ENCODE assay signal across 19 mouse cellular contexts in genomic region chr7:34558615-34559343, GRCm38 (mm10).
DNase-seq lines count a peak whose midpoint lies in the region; ATAC-seq and TF ChIP-seq lines count a peak whose summit lies in the region.
"Had no signal": no experiment of that assay in that cellular context is flagged by ENCODE, and none has a peak within 500 bp of the region (broad histone marks: within the 10 kb centered on the region; RNA-seq: fewer than 3 reads in every experiment).

No protein-coding gene starts in this region.

- H3K79me2 ChIP-seq in MEL (ENCODE audit: control insufficient read depth, insufficient read depth, low read length, poor library complexity): no peaks in the 10 kb centered on the region

- no peak overlapping the region for H3K27ac ChIP-seq in hindbrain, postnatal 0 days
- no peak overlapping the region for H3K27ac ChIP-seq in hindbrain, embryonic 12.5 days
- no peak overlapping the region for H3K27ac ChIP-seq in lung, embryonic 14.5 days (ENCODE audit: low read depth)
- H3K27ac ChIP-seq in MEL (ENCODE audit: control insufficient read depth, low read depth, low read length): no peak overlapping the region
- H3K27ac ChIP-seq in small intestine, adult 2 months (ENCODE audit: insufficient read depth, low read depth, low read length): no peak overlapping the region
- H3K27ac ChIP-seq: forebrain, embryonic 15.5 days; lung, embryonic 15.5 days; midbrain, embryonic 15.5 days; stomach, embryonic 15.5 days had no signal

- no peaks in the 10 kb centered on the region for H3K4me1 ChIP-seq in hindbrain, postnatal 0 days (ENCODE audit: insufficient read depth, low read length)
- H3K4me1 ChIP-seq in hindbrain, embryonic 12.5 days: no peaks in the 10 kb centered on the region
- no peaks in the 10 kb centered on the region for H3K4me1 ChIP-seq in lung, embryonic 14.5 days (ENCODE audit: insufficient read depth)
- H3K4me1 ChIP-seq in MEL (ENCODE audit: control insufficient read depth in 1 of 2, insufficient read depth in 2 of 2, low read length in 2 of 2): no peaks in the 10 kb centered on the region
- no peaks in the 10 kb centered on the region for H3K4me1 ChIP-seq in small intestine, adult 2 months (ENCODE audit: control insufficient read depth, insufficient read depth, insufficient read length, low read length)
- H3K4me1 ChIP-seq: forebrain, embryonic 15.5 days; lung, embryonic 15.5 days; midbrain, embryonic 15.5 days; stomach, embryonic 15.5 days had no signal

- no peaks in the 10 kb centered on the region for H3K9me3 ChIP-seq in hindbrain, postnatal 0 days (ENCODE audit: low read length)
- peaks cover 7% of the 10 kb centered on the region for H3K9me3 ChIP-seq in hindbrain, embryonic 12.5 days (replicated peaks)
- no peaks in the 10 kb centered on the region for H3K9me3 ChIP-seq in lung, embryonic 14.5 days (ENCODE audit: low read depth, low read length)
- H3K9me3 ChIP-seq in MEL (replicated peaks; ENCODE audit: insufficient read depth, low read length): no peaks in the 10 kb centered on the region
- H3K9me3 ChIP-seq: forebrain, embryonic 15.5 days; lung, embryonic 15.5 days; midbrain, embryonic 15.5 days; stomach, embryonic 15.5 days had no signal

- H3K36me3 ChIP-seq in hindbrain, postnatal 0 days (ENCODE audit: insufficient read depth, low read length): no peaks in the 10 kb centered on the region
- no peaks in the 10 kb centered on the region for H3K36me3 ChIP-seq in hindbrain, embryonic 12.5 days
- no peaks in the 10 kb centered on the region for H3K36me3 ChIP-seq in lung, embryonic 14.5 days (ENCODE audit: insufficient read depth)
- no peaks in the 10 kb centered on the region for H3K36me3 ChIP-seq in MEL (ENCODE audit: control insufficient read depth in 1 of 2, insufficient read depth in 2 of 2, low read length in 2 of 2)
- H3K36me3 ChIP-seq in small intestine, adult 2 months (ENCODE audit: control insufficient read depth, insufficient read depth, low read length): no peaks in the 10 kb centered on the region
- H3K36me3 ChIP-seq: forebrain, embryonic 15.5 days; lung, embryonic 15.5 days; midbrain, embryonic 15.5 days; stomach, embryonic 15.5 days had no signal

- 85% methylated on average over 8 of the region's 8 CpGs for WGBS in hindbrain, postnatal 0 days
- 82% methylated on average over 8 of the region's 8 CpGs for WGBS in hindbrain, embryonic 12.5 days
- WGBS in lung, embryonic 14.5 days: 81% methylated on average over 8 of the region's 8 CpGs
- WGBS in small intestine, adult 2 months: 79% methylated on average over 8 of the region's 8 CpGs

- TF ChIP-seq CTCF in hindbrain, postnatal 0 days (IDR thresholded peaks at IDR 0.05; ENCODE audit: low read depth): peak; percentile 18; the same call in 1 of the 2 replicates
- peak; percentile 37 for TF ChIP-seq CTCF in lung, embryonic 14.5 days (IDR thresholded peaks at IDR 0.05; ENCODE audit: low read depth)
- peak; percentile 2 to 22 (median 21); a peak in 3 of 6 replicates for TF ChIP-seq CTCF in MEL (IDR thresholded peaks at IDR 0.05 in 2 of 3, conservative IDR thresholded peaks at IDR 0.05 in 1 of 3; ENCODE audit: control insufficient read depth in 1 of 3, insufficient read depth in 1 of 3, low read depth in 2 of 3, low read length in 3 of 3, poor library complexity in 1 of 3, severe bottlenecking in 1 of 3)
- TF ChIP-seq CTCF in small intestine, adult 2 months (IDR thresholded peaks at IDR 0.05; ENCODE audit: extremely low read depth, insufficient read length, insufficient replicate concordance, low read depth, low read length): 0 out of 2 replicates have a peak, but pooled peaks have one; percentile 13

- no peak overlapping the region for H3K4me2 ChIP-seq in hindbrain, postnatal 0 days (ENCODE audit: low read depth, low read length)
- no peak overlapping the region for H3K4me2 ChIP-seq in hindbrain, embryonic 12.5 days (replicated peaks)
- no peak overlapping the region for H3K4me2 ChIP-seq in lung, embryonic 14.5 days
- H3K4me2 ChIP-seq: forebrain, embryonic 15.5 days; lung, embryonic 15.5 days; midbrain, embryonic 15.5 days; stomach, embryonic 15.5 days had no signal

- no peaks in the 10 kb centered on the region for H3K27me3 ChIP-seq in hindbrain, postnatal 0 days (ENCODE audit: insufficient read depth, low read length)
- H3K27me3 ChIP-seq in hindbrain, embryonic 12.5 days: no peaks in the 10 kb centered on the region
- H3K27me3 ChIP-seq in lung, embryonic 14.5 days (ENCODE audit: insufficient read depth, low read length): no peaks in the 10 kb centered on the region
- no peaks in the 10 kb centered on the region for H3K27me3 ChIP-seq in MEL (ENCODE audit: control insufficient read depth in 1 of 2, insufficient read depth in 2 of 2, low read length in 2 of 2)
- H3K27me3 ChIP-seq in small intestine, adult 2 months (ENCODE audit: control insufficient read depth, insufficient read depth, low read length): no peaks in the 10 kb centered on the region
- H3K27me3 ChIP-seq: forebrain, embryonic 15.5 days; lung, embryonic 15.5 days; midbrain, embryonic 15.5 days; stomach, embryonic 15.5 days had no signal

- no peak for TF ChIP-seq POLR2A in MEL (IDR thresholded peaks at IDR 0.05; ENCODE audit: control insufficient read depth in 1 of 2, insufficient read depth in 1 of 2, low read depth in 1 of 2, low read length in 2 of 2, poor library complexity in 1 of 2)
- no peak for TF ChIP-seq POLR2A in small intestine, adult 2 months (IDR thresholded peaks at IDR 0.05; ENCODE audit: low read depth, low read length)

- ATAC-seq in hindbrain, postnatal 0 days: no peak
- no peak for ATAC-seq in hindbrain, embryonic 12.5 days (ENCODE audit: low FRiP score)
- no peak for ATAC-seq in lung, embryonic 14.5 days (ENCODE audit: insufficient read depth)
- ATAC-seq: forebrain, embryonic 15.5 days; hindbrain, embryonic 16.5 days; midbrain, embryonic 15.5 days; Patski had no signal

- no peak for DNase-seq in hindbrain, postnatal 0 days (ENCODE audit: low spot score)
- no peak for DNase-seq in lung, embryonic 14.5 days
- no peak for DNase-seq in lung, postnatal 25 days (ENCODE audit: low spot score)
- DNase-seq in MEL (ENCODE audit: low read depth, low spot score): no peak
- no peak for DNase-seq in T-cell, adult 2 months (ENCODE audit: low spot score)
- DNase-seq: adrenal gland, postnatal 14 days; B cell, adult 2 months; cerebellum, adult 9-10 months; gastrocnemius, postnatal 25 days; kidney, adult 11 months; lung, postnatal 4 days had no signal

- TF ChIP-seq RAD21 in MEL (IDR thresholded peaks at IDR 0.05; ENCODE audit: low read depth, low read length): no peak

- H3K4me3 ChIP-seq in hindbrain, postnatal 0 days (ENCODE audit: low read length): no peak overlapping the region
- H3K4me3 ChIP-seq in hindbrain, embryonic 12.5 days: no peak overlapping the region
- H3K4me3 ChIP-seq in lung, embryonic 14.5 days (ENCODE audit: low read depth, low read length): no peak overlapping the region
- H3K4me3 ChIP-seq in MEL (ENCODE audit: control insufficient read depth in 1 of 2, insufficient read depth in 1 of 2, low read depth in 2 of 2, low read length in 2 of 2): no peak overlapping the region
- H3K4me3 ChIP-seq in small intestine, adult 2 months (ENCODE audit: low read depth, low read length): no peak overlapping the region
- H3K4me3 ChIP-seq: forebrain, embryonic 15.5 days; lung, embryonic 15.5 days; midbrain, embryonic 15.5 days; stomach, embryonic 15.5 days had no signal

- TF ChIP-seq EP300 in MEL (IDR thresholded peaks at IDR 0.05; ENCODE audit: low read depth in 1 of 2, low read length in 2 of 2): no peak

- H3K9ac ChIP-seq in hindbrain, postnatal 0 days (replicated peaks; ENCODE audit: low read length): no peak overlapping the region
- no peak overlapping the region for H3K9ac ChIP-seq in hindbrain, embryonic 12.5 days
- no peak overlapping the region for H3K9ac ChIP-seq in lung, embryonic 14.5 days
- no peak overlapping the region for H3K9ac ChIP-seq in MEL (ENCODE audit: control insufficient read depth, low read depth, low read length, poor library complexity, severe bottlenecking)
- H3K9ac ChIP-seq: forebrain, embryonic 15.5 days; lung, embryonic 15.5 days; midbrain, embryonic 15.5 days; stomach, embryonic 15.5 days had no signal

TF ChIP-seq in MEL, 35 proteins besides CTCF, POLR2A, EP300 and RAD21:
- no peak for TF ChIP-seq CHD2 (IDR thresholded peaks at IDR 0.05; ENCODE audit: low read length)
- no peak for TF ChIP-seq MAZ (IDR thresholded peaks at IDR 0.05; ENCODE audit: low read depth, low read length)
- no peak for TF ChIP-seq ETS1 (IDR thresholded peaks at IDR 0.05; ENCODE audit: low read depth, low read length)
- TF ChIP-seq MYB (IDR thresholded peaks at IDR 0.05; ENCODE audit: low read depth, low read length): no peak
- no peak for TF ChIP-seq MAFK (IDR thresholded peaks at IDR 0.05; ENCODE audit: borderline replicate concordance, low read depth, low read length)
- TF ChIP-seq TAL1 (IDR thresholded peaks at IDR 0.05; ENCODE audit: low read length): no peak
- no peak for TF ChIP-seq RCOR1 (IDR thresholded peaks at IDR 0.05; ENCODE audit: low read depth, low read length)
- no peak for TF ChIP-seq NRF1 (IDR thresholded peaks at IDR 0.05; ENCODE audit: insufficient read depth, low read depth, low read length, poor library complexity, severe bottlenecking)
- no peak for TF ChIP-seq USF1 (IDR thresholded peaks at IDR 0.05; ENCODE audit: low read depth, low read length)
- no peak for TF ChIP-seq UBTF (IDR thresholded peaks at IDR 0.05; ENCODE audit: borderline replicate concordance, insufficient read depth, low read depth, low read length)
- TF ChIP-seq MAX (IDR thresholded peaks at IDR 0.05; ENCODE audit: low read length): no peak
- no peak for TF ChIP-seq ELF1 (IDR thresholded peaks at IDR 0.05; ENCODE audit: low read depth, low read length)
- TF ChIP-seq NELFE (IDR thresholded peaks at IDR 0.05; ENCODE audit: low read depth, low read length): no peak
- no peak for TF ChIP-seq POLR2AphosphoS2 (IDR thresholded peaks at IDR 0.05; ENCODE audit: low read length)
- no peak for TF ChIP-seq HCFC1 (IDR thresholded peaks at IDR 0.05; ENCODE audit: low read depth, low read length)
TF ChIP-seq in MEL: peak in this region for 0.
